Mouse (Mus musculus) megakaryocyte, embryonic 14.5 days (primary cell): Measurements from ENCODE around the gene Adam19.

Experiments used
- FLI1 ChIP-seq: IDR thresholded peaks from 2 replicates; pipeline ENCODE4 v1.6.1; 2012; ENCODE audit warnings: low read length, inconsistent platforms, mixed read lengths
- GATA1 ChIP-seq: IDR thresholded peaks from 3 replicates; pipeline ENCODE4 v1.6.1; 2012; ENCODE audit warnings: mixed read lengths, low read length, inconsistent platforms, borderline replicate concordance

- TF ChIP-seq GATA1 (no peak), FLI1 (no peak)
These were observed 13.7 kb downstream of the Adam19 start for GRCm38 (mm10) chr11:46069408-46070003.
